Mouse (Mus musculus) brain, embryonic 18.5 days (tissue): ENCODE results near the gene Fam47c.

Source experiments
- DNase-seq: peaks from one replicate; pipeline ENCODE4 v3.0.0-alpha.2; 2012; ENCODE audit warnings: low read depth, low spot score

The Fam47c gene

DNA sequence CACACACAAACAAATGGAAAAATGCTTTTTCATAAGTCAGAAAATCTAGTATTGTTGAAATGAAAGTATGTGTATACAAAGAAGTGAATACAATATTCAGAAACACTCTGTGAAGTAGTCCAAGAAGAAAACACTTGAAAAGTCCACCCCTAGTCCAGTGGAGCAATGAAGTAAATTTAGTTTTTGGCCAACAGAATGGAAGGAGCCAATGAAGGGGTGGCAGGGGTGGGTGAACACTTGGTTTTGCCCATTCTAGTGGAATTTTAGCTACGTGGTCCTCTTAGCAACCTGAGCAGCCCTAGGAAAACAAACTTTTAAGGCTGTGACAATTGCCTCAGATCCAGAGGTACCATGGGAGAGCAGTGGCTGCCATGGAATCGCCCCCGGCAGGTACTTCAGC is at the start of gene Fam47c:
Gene Fam47c (plus strand): TSS at position 301 of the 400 bp plus-strand sequence.
- DNase-seq, result no peak

DNA sequence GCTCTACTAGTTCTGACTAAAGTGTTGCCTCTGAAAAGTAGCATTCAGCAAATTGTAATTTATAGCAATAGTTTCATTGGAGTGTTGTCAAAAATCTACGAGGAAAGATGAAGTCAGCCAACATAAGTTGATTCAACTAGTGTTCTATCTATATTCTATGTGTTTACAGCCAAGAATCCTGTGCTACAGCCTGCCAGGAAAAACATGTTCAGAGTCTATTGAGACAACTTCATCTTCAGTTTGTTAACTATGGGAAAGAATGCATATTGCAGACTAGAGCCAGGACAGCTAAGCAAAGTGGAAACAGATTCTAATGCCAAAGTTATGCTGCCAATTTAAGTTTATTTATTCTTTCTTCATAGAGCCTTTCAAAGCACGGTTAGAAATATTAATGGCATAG is 31.8 kb downstream of the Fam47c start:
- peak; percentile 6 for DNase-seq

DNA sequence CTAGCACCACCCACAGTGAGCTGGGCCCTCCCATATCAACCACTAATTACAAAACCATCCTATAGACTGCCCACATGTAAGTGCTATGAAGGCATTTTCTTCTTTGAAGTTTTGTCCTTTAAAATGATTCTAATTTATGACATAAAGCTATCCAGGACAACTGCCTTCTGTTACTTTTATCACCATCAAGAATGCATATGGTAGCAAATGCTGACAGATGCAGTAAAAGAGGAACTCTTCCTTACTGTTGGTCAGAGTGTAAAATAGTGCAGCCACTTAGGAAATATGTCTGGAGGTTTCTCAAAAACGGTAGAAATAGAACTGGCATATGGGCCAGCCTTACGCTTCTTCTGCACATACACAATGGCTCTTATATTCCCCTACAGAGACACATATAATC is 39.5 kb downstream of the Fam47c start:
- no peak for DNase-seq
